Mouse (Mus musculus): ENCODE results near the gene Gm19402. TPM values are rescaled to one million over a fixed set of nuclear protein-coding genes. Genes with fewer than 3 reads are reported as not detected.

Gm19402 gene
- total RNA-seq, 2 experiments from 2014 or later = not detected

- no peak for DNase-seq
Measured at GRCm38 (mm10) chr10:77667402-77667801, 23.2 kb downstream of the Gm19402 start.

DNA sequence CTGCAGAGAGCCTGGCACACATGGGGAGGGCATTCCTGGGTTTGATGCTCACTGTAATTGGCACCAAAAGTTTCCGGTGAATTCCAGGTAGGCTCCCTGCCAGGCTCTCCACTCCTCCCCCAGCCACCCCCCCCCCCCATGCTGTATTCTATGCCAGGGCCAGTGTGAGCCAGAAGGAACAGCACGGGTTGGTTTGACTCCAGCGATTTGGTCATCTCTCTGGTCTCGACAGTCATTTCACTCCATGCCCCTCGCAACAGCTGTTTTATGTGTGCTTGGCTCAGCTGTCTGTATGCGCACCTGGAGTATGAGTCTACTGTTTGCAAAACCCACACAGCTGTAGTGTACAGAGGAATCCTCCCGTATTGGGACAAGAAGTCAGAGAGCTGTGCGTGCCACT is 24.2 kb downstream of the Gm19402 start:
- intact Hi-C loops (cut with DNase I) = no loop called here
- DNase-seq = no peak

More at GRCm38 (mm10) chr10:77667402-77667801, 23.2 kb downstream of the Gm19402 start:
- intact Hi-C loops (cut with DNase I) = no loop called here

DNA sequence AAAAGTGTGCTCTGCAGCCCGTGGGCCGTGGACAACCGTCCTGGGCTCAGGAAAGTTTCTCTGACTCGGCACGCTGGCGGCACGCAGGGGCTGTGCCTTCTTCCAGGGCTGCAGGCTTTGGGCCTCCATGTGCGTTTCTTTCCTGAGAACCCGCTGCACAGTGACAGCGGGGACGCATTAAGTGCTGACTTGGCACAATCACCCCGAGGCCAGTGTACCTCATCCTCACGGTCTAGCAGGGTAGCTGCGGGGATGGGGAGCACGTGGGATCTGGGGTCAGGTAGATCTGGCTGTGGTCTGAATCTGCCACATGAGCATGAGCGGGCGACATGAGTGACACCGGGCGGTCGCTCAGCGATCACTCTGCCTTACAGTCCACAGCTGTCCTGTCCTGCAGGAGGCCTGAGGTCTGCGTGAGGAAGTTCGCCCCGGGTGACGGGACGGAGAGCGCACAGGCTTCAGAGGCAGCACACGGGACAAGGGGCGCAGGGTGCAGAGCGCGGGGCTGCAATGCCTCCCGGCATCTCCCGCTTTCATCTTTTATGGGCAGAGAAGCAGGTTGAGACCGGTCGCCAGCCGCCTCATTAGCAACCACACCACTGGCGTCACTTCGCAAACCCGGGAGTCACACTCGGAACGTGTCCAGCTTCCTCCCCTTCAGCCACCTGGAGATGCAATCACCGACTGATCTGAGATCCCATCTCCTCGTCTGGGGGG is 26.4 kb downstream of the Gm19402 start:
- intact Hi-C loops (cut with DNase I) = no loop called here
- no peak for DNase-seq

GRCm38 (mm10) chr10:77658286-77658994 is 32.1 kb downstream of the Gm19402 start:
- no peak for DNase-seq
- intact Hi-C loops (cut with DNase I) = no loop called here

DNA sequence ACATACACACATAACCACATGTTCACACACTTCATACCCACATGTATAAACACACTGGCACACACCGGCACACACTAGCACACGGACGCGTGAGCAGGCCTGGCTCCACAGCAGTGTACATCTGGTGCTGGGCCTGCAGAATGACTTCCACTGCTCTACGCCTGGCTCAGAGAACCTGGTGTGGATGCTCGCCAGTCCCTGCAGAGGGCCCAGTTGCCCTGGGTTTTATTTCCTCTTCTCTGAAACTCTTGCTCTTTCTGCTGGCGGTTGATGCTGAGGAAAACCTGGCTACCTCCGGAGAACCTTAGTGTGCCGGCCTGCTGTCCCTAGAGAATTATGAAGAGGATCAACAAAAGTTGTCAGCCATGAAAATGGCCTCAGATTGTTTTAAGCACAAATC is 38.5 kb downstream of the Gm19402 start:
- intact Hi-C loops (cut with DNase I) = no loop called here

DNA sequence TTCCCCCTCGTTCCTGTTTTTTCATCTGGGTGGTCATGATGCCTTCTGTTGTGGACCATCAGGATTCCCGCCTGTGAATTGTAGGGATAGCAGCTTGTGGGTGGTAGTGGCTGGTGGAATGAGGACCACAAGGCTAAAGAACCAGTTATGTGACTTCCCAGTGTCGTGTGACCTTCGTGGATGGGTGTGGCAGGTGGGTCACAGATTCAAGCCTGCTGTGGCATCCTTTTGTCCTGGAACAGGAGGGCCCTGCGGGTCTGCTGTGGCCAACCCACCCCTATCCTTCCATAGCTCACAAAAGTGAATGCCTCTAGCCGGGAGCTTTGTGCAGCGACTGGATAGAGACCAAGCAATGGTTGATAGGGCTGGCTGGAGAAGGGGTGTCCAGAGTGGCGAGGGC is 42.7 kb downstream of the Gm19402 start:
- intact Hi-C loops (cut with DNase I) = no loop called here

More for the DNA sequence above, 38.5 kb downstream of the Gm19402 start:
- no peak for DNase-seq

GRCm38 (mm10) chr10:77647461-77647860 is 43.1 kb downstream of the Gm19402 start:
- intact Hi-C loops (cut with DNase I) = no loop called here
- no peak for DNase-seq

More for the DNA sequence above, 42.7 kb downstream of the Gm19402 start:
- DNase-seq = no peak

GRCm38 (mm10) chr10:77645571-77645970 is 45.0 kb downstream of the Gm19402 start:
- intact Hi-C loops (cut with DNase I) = no loop called here
- no peak for DNase-seq

DNA sequence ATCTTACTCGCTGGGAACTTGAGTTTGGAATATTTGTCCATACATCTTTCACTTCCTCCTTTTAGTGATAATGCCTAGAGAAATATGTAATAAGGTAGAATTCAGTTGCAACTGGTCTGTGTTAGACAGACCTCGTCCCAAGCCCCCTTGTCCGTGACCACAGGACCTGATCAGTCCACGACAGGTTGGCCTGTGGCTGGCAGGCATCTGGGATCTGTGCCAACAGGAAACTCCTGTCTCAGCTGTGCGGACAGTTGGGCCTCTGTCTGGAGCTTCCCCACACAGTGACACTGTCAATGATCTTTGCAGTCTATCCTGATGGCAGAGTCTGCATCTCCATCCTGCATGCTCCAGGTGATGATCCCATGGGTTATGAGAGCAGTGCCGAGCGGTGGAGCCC is 47.4 kb downstream of the Gm19402 start:
- no peak for DNase-seq

More for the DNA sequence above, 47.4 kb downstream of the Gm19402 start:
- intact Hi-C loops (cut with DNase I) = no loop called here

Small RNAs within 50 kb of the gene (microRNA-seq; reads per million reads assigned to microRNA genes)
- 8.6 to 25.2 reads per million in 2 experiments for gene Mir1930

Other genes starting within 250 kb of the Gm19402 start
- gene Fam207a, start 175.0 kb downstream of the Gm19402 start, total RNA-seq (2021) = 1 to 10 TPM; 4.7 to 5.4 TPM
- gene Itgb2, start 160.5 kb downstream of the Gm19402 start, total RNA-seq (2021) = 1 to 10 TPM; 1.5 to 1.8 TPM
- gene Pttg1ip, start 109.0 kb downstream of the Gm19402 start, total RNA-seq (2021) = 10 to 100 TPM; 26.6 to 30.1 TPM
- 10 to 100 TPM; 33.3 to 40.1 TPM for gene Sumo3, start 84.7 kb downstream of the Gm19402 start, total RNA-seq (2021)
- 1 to 10 TPM; 7.5 to 8.6 TPM for gene Gm49325, start 84.6 kb downstream of the Gm19402 start, total RNA-seq (2021)
- 10 to 100 TPM; 80.7 to 86.5 TPM for gene Ube2g2, start 68.5 kb downstream of the Gm19402 start, total RNA-seq (2021)
- gene Tspear, start 4.2 kb downstream of the Gm19402 start, total RNA-seq (2021) = not detected
- gene Gm9508, start 6.5 kb upstream of the Gm19402 start, total RNA-seq (2021) = not detected
- not detected for gene Gm10272, start 15.9 kb upstream of the Gm19402 start, total RNA-seq (2021)
- gene Gm10024, start 20.7 kb upstream of the Gm19402 start, total RNA-seq (2021) = not detected
- gene Gm10142, start 25.1 kb upstream of the Gm19402 start, total RNA-seq (2021) = not detected
- not detected for gene Krtap12-1, start 29.8 kb upstream of the Gm19402 start, total RNA-seq (2021)
- not detected for gene Gm10100, start 35.7 kb upstream of the Gm19402 start, total RNA-seq (2021)
- gene Gm18596, start 51.9 kb upstream of the Gm19402 start, total RNA-seq (2021) = not detected
- not detected for gene Gm9736, start 60.6 kb upstream of the Gm19402 start, total RNA-seq (2021)
- not detected for gene Gm3233, start 68.9 kb upstream of the Gm19402 start, total RNA-seq (2021)
- not detected for gene Gm3238, start 80.6 kb upstream of the Gm19402 start, total RNA-seq (2021)
- not detected for gene Gm7138, start 86.2 kb upstream of the Gm19402 start, total RNA-seq (2021)
- gene Gm3250, start 91.8 kb upstream of the Gm19402 start, total RNA-seq (2021) = not detected
- not detected for gene Gm7137, start 97.4 kb upstream of the Gm19402 start, total RNA-seq (2021)
- not detected for gene Gm9639, start 104.3 kb upstream of the Gm19402 start, total RNA-seq (2021)
- not detected for gene Gm19668, start 108.4 kb upstream of the Gm19402 start, total RNA-seq (2021)
- gene Gm9507, start 121.1 kb upstream of the Gm19402 start, total RNA-seq (2021) = not detected
- not detected for gene Gm2696, start 123.9 kb upstream of the Gm19402 start, total RNA-seq (2021)
- not detected for gene Krtap10-4, start 136.3 kb upstream of the Gm19402 start, total RNA-seq (2021)
- gene Krtap10-10, start 145.2 kb upstream of the Gm19402 start, total RNA-seq (2021) = not detected
- not detected for gene Gm36176, start 156.0 kb upstream of the Gm19402 start, total RNA-seq (2021)
- not detected for gene Gm10318, start 162.1 kb upstream of the Gm19402 start, total RNA-seq (2021)
- not detected for gene Gm3285, start 171.2 kb upstream of the Gm19402 start, total RNA-seq (2021)
- gene Lrrc3, start 211.8 kb upstream of the Gm19402 start, total RNA-seq (2021) = under 1 TPM; 0.08 to 0.17 TPM

All from gastrocnemius, postnatal 36 days (tissue).